Mouse (Mus musculus): ENCODE measurements around the gene Adcy2. TPM values are rescaled to one million over a fixed set of nuclear protein-coding genes. Genes with fewer than 3 reads are reported as not detected.
A peak's percentile ranks its signal among the peaks of the same experiment; 100 is the strongest.

The Adcy2 gene
- polyA plus RNA-seq, 1 experiment from 2014 or later = 7.8 TPM

- ATAC-seq (ENCODE audit: insufficient read depth, low FRiP score, low TSS enrichment) = peak; percentile 55
- 59% methylated on average over 2 of the region's 2 CpGs for WGBS
These were observed 56.6 kb downstream of the Adcy2 start for GRCm38 (mm10) chr13:68942735-68943134.

GRCm38 (mm10) chr13:68941429-68941828 is 57.9 kb downstream of the Adcy2 start:
- DNase-seq (ENCODE audit: low spot score) (no peak), ATAC-seq (ENCODE audit: insufficient read depth, low FRiP score, low TSS enrichment) (no peak)
- Histone ChIP-seq H3K9me3 (ENCODE audit: control insufficient read depth, low read length) (no peaks in the 10 kb centered on the region), H3K9ac (ENCODE audit: low read length) (no peak overlapping the region), H3K27me3 (ENCODE audit: control insufficient read depth, insufficient read depth, low read length) (no peaks in the 10 kb centered on the region), H3K36me3 (ENCODE audit: control insufficient read depth, insufficient read depth, low read length) (no peaks in the 10 kb centered on the region), H3K4me3 (ENCODE audit: low read depth, low read length) (no peak overlapping the region), H3K4me2 (ENCODE audit: low read depth) (no peak overlapping the region), H3K27ac (ENCODE audit: low read depth, low read length) (no peak overlapping the region), H3K4me1 (ENCODE audit: control insufficient read depth, insufficient read depth, low read length) (no peaks in the 10 kb centered on the region)
- 91% methylated on average over 1 of the region's 1 CpGs for WGBS

More at GRCm38 (mm10) chr13:68942735-68943134, 56.6 kb downstream of the Adcy2 start:
- no peak overlapping the region for H3K27ac ChIP-seq (ENCODE audit: low read depth, low read length)
- H3K9ac ChIP-seq (ENCODE audit: low read length) = no peak overlapping the region
- H3K4me3 ChIP-seq (ENCODE audit: low read depth, low read length) = no peak overlapping the region
- no peak overlapping the region for H3K4me2 ChIP-seq (ENCODE audit: low read depth)
- H3K9me3 ChIP-seq (ENCODE audit: control insufficient read depth, low read length) = no peaks in the 10 kb centered on the region
- H3K36me3 ChIP-seq (ENCODE audit: control insufficient read depth, insufficient read depth, low read length) = no peaks in the 10 kb centered on the region
- H3K27me3 ChIP-seq (ENCODE audit: control insufficient read depth, insufficient read depth, low read length) = no peaks in the 10 kb centered on the region
- DNase-seq (ENCODE audit: low spot score) = peak; percentile 38
- no peaks in the 10 kb centered on the region for H3K4me1 ChIP-seq (ENCODE audit: control insufficient read depth, insufficient read depth, low read length)

GRCm38 (mm10) chr13:68932283-68932647 is 67.1 kb downstream of the Adcy2 start:
- Histone ChIP-seq H3K4me2 (ENCODE audit: low read depth) (no peak overlapping the region), H3K36me3 (ENCODE audit: control insufficient read depth, insufficient read depth, low read length) (no peaks in the 10 kb centered on the region), H3K9ac (ENCODE audit: low read length) (no peak overlapping the region), H3K9me3 (ENCODE audit: control insufficient read depth, low read length) (no peaks in the 10 kb centered on the region), H3K27ac (ENCODE audit: low read depth, low read length) (no peak overlapping the region), H3K4me1 (ENCODE audit: control insufficient read depth, insufficient read depth, low read length) (no peaks in the 10 kb centered on the region), H3K27me3 (ENCODE audit: control insufficient read depth, insufficient read depth, low read length) (no peaks in the 10 kb centered on the region), H3K4me3 (ENCODE audit: low read depth, low read length) (no peak overlapping the region)
- whole genome bisulfite sequencing = 71% methylated on average over 1 of the region's 1 CpGs
- DNase-seq (ENCODE audit: low spot score) (no peak), ATAC-seq (ENCODE audit: insufficient read depth, low FRiP score, low TSS enrichment) (no peak)

- Histone ChIP-seq H3K9me3 (ENCODE audit: control insufficient read depth, low read length) (no peaks in the 10 kb centered on the region), H3K4me1 (ENCODE audit: control insufficient read depth, insufficient read depth, low read length) (no peaks in the 10 kb centered on the region), H3K36me3 (ENCODE audit: control insufficient read depth, insufficient read depth, low read length) (no peaks in the 10 kb centered on the region), H3K27me3 (ENCODE audit: control insufficient read depth, insufficient read depth, low read length) (no peaks in the 10 kb centered on the region), H3K27ac (ENCODE audit: low read depth, low read length) (no peak overlapping the region), H3K9ac (ENCODE audit: low read length) (no peak overlapping the region), H3K4me2 (ENCODE audit: low read depth) (no peak overlapping the region), H3K4me3 (ENCODE audit: low read depth, low read length) (no peak overlapping the region)
- no peak for DNase-seq (ENCODE audit: low spot score)
- ATAC-seq (ENCODE audit: insufficient read depth, low FRiP score, low TSS enrichment) = no peak
- WGBS = 74% methylated on average over 8 of the region's 8 CpGs
These were observed 67.6 kb downstream of the Adcy2 start for GRCm38 (mm10) chr13:68931602-68932282.

- Histone ChIP-seq H3K4me3 (ENCODE audit: low read depth, low read length) (no peak overlapping the region), H3K9me3 (ENCODE audit: control insufficient read depth, low read length) (no peaks in the 10 kb centered on the region), H3K36me3 (ENCODE audit: control insufficient read depth, insufficient read depth, low read length) (no peaks in the 10 kb centered on the region), H3K4me2 (ENCODE audit: low read depth) (no peak overlapping the region), H3K4me1 (ENCODE audit: control insufficient read depth, insufficient read depth, low read length) (no peaks in the 10 kb centered on the region), H3K9ac (ENCODE audit: low read length) (no peak overlapping the region), H3K27me3 (ENCODE audit: control insufficient read depth, insufficient read depth, low read length) (no peaks in the 10 kb centered on the region), H3K27ac (ENCODE audit: low read depth, low read length) (no peak overlapping the region)
- 78% methylated on average over 6 of the region's 6 CpGs for WGBS
- ATAC-seq (ENCODE audit: insufficient read depth, low FRiP score, low TSS enrichment) (no peak), DNase-seq (ENCODE audit: low spot score) (no peak)
These were observed 70.9 kb downstream of the Adcy2 start for GRCm38 (mm10) chr13:68928469-68928868.

- no peak overlapping the region for H3K4me3 ChIP-seq (ENCODE audit: low read depth, low read length)
- no peaks in the 10 kb centered on the region for H3K27me3 ChIP-seq (ENCODE audit: control insufficient read depth, insufficient read depth, low read length)
- ATAC-seq (ENCODE audit: insufficient read depth, low FRiP score, low TSS enrichment) (no peak), DNase-seq (ENCODE audit: low spot score) (no peak)
- H3K9me3 ChIP-seq (ENCODE audit: control insufficient read depth, low read length) = no peaks in the 10 kb centered on the region
- no peak overlapping the region for H3K4me2 ChIP-seq (ENCODE audit: low read depth)
- no peaks in the 10 kb centered on the region for H3K4me1 ChIP-seq (ENCODE audit: control insufficient read depth, insufficient read depth, low read length)
- WGBS = 85% methylated on average over 11 of the region's 11 CpGs
- H3K27ac ChIP-seq (ENCODE audit: low read depth, low read length) = no peak overlapping the region
- no peak overlapping the region for H3K9ac ChIP-seq (ENCODE audit: low read length)
- H3K36me3 ChIP-seq (ENCODE audit: control insufficient read depth, insufficient read depth, low read length) = no peaks in the 10 kb centered on the region
These were observed 85.6 kb downstream of the Adcy2 start for GRCm38 (mm10) chr13:68913666-68914288.

GRCm38 (mm10) chr13:68906667-68907066 is 92.7 kb downstream of the Adcy2 start:
- WGBS = 73% methylated on average over 1 of the region's 1 CpGs
- no peak for DNase-seq (ENCODE audit: low spot score)
- Histone ChIP-seq H3K9ac (ENCODE audit: low read length) (no peak overlapping the region), H3K36me3 (ENCODE audit: control insufficient read depth, insufficient read depth, low read length) (no peaks in the 10 kb centered on the region), H3K27me3 (ENCODE audit: control insufficient read depth, insufficient read depth, low read length) (no peaks in the 10 kb centered on the region), H3K4me3 (ENCODE audit: low read depth, low read length) (no peak overlapping the region), H3K9me3 (ENCODE audit: control insufficient read depth, low read length) (no peaks in the 10 kb centered on the region), H3K4me1 (ENCODE audit: control insufficient read depth, insufficient read depth, low read length) (no peaks in the 10 kb centered on the region), H3K27ac (ENCODE audit: low read depth, low read length) (no peak overlapping the region), H3K4me2 (ENCODE audit: low read depth) (no peak overlapping the region)
- no peak for ATAC-seq (ENCODE audit: insufficient read depth, low FRiP score, low TSS enrichment)

GRCm38 (mm10) chr13:68902708-68903107 is 96.6 kb downstream of the Adcy2 start:
- Histone ChIP-seq H3K9me3 (ENCODE audit: control insufficient read depth, low read length) (no peaks in the 10 kb centered on the region), H3K9ac (ENCODE audit: low read length) (no peak overlapping the region), H3K36me3 (ENCODE audit: control insufficient read depth, insufficient read depth, low read length) (no peaks in the 10 kb centered on the region), H3K4me2 (ENCODE audit: low read depth) (no peak overlapping the region), H3K27me3 (ENCODE audit: control insufficient read depth, insufficient read depth, low read length) (no peaks in the 10 kb centered on the region), H3K4me1 (ENCODE audit: control insufficient read depth, insufficient read depth, low read length) (no peaks in the 10 kb centered on the region), H3K27ac (ENCODE audit: low read depth, low read length) (no peak overlapping the region), H3K4me3 (ENCODE audit: low read depth, low read length) (no peak overlapping the region)
- DNase-seq (ENCODE audit: low spot score) = no peak
- WGBS = 82% methylated on average over 1 of the region's 1 CpGs
- no peak for ATAC-seq (ENCODE audit: insufficient read depth, low FRiP score, low TSS enrichment)

GRCm38 (mm10) chr13:68889929-68890593 is 109.3 kb downstream of the Adcy2 start:
- Histone ChIP-seq H3K9ac (ENCODE audit: low read length) (no peak overlapping the region), H3K4me1 (ENCODE audit: control insufficient read depth, insufficient read depth, low read length) (no peaks in the 10 kb centered on the region), H3K27me3 (ENCODE audit: control insufficient read depth, insufficient read depth, low read length) (no peaks in the 10 kb centered on the region), H3K4me2 (ENCODE audit: low read depth) (no peak overlapping the region), H3K9me3 (ENCODE audit: control insufficient read depth, low read length) (no peaks in the 10 kb centered on the region), H3K4me3 (ENCODE audit: low read depth, low read length) (no peak overlapping the region), H3K36me3 (ENCODE audit: control insufficient read depth, insufficient read depth, low read length) (no peaks in the 10 kb centered on the region), H3K27ac (ENCODE audit: low read depth, low read length) (no peak overlapping the region)
- DNase-seq (ENCODE audit: low spot score) = no peak
- WGBS = 89% methylated on average over 9 of the region's 9 CpGs
- ATAC-seq (ENCODE audit: insufficient read depth, low FRiP score, low TSS enrichment) = no peak
